Mouse (Mus musculus) stomach, postnatal 0 days (tissue): ENCODE results near the gene Slc38a5. TPM values are rescaled to one million over a fixed set of nuclear protein-coding genes. Genes with fewer than 3 reads are reported as not detected.

Source experiments
- ATAC-seq: fragments of 200-750 bp; cut with Nextera tagmentation; 2 replicates; pipeline ENCODE4 v1.8.0; 2017; ENCODE audit not compliant: low FRiP score, low TSS enrichment
- DNase-seq: peaks from one replicate; pipeline ENCODE4 v3.0.0-alpha.2; 2016; ENCODE audit warnings: low spot score
- H3K27ac ChIP-seq: fragments of 300-500 bp; sonication (generic); replicated peaks from 2 replicates; pipeline ENCODE4 v1.5.1; 2014; ENCODE audit warnings: mild to moderate bottlenecking, control low read depth
- H3K27me3 ChIP-seq: fragments of 300-500 bp; sonication (generic); 2 replicates; pipeline ENCODE4 v1.6.1; 2014; ENCODE audit warnings: low read length; ENCODE audit not compliant: control insufficient read depth, insufficient read depth
- H3K36me3 ChIP-seq: fragments of 300-500 bp; sonication (generic); 2 replicates; pipeline ENCODE4 v1.6.1; 2014; ENCODE audit warnings: low read length, mixed read lengths; ENCODE audit not compliant: control insufficient read depth, insufficient read depth
- H3K4me1 ChIP-seq: fragments of 300-500 bp; sonication (generic); replicated peaks from 2 replicates; pipeline ENCODE4 v1.6.1; 2014; ENCODE audit warnings: antibody characterized with exemption; ENCODE audit not compliant: control insufficient read depth, insufficient read depth
- H3K4me2 ChIP-seq: fragments of 300-500 bp; sonication (generic); replicated peaks from 2 replicates; pipeline ENCODE4 v1.6.1; 2014; ENCODE audit warnings: low read depth, mild to moderate bottlenecking, control low read depth, moderate library complexity
- H3K4me3 ChIP-seq: fragments of 300-500 bp; sonication (generic); 2 replicates; pipeline ENCODE4 v1.5.1; 2014; ENCODE audit warnings: low read depth, low read length, control low read depth
- H3K9ac ChIP-seq: fragments of 300-500 bp; sonication (generic); 2 replicates; pipeline ENCODE4 v1.6.1; 2014; ENCODE audit warnings: mild to moderate bottlenecking, low read length, control low read depth, mixed read lengths
- H3K9me3 ChIP-seq: fragments of 300-500 bp; sonication (generic); 2 replicates; pipeline ENCODE4 v1.6.1; 2016; ENCODE audit warnings: low read length; ENCODE audit not compliant: control insufficient read depth
- CTCF ChIP-seq: IDR thresholded peaks from 2 replicates; pipeline ENCODE4 v1.5.1; 2016; ENCODE audit warnings: antibody characterized with exemption, low read depth, mild to moderate bottlenecking, moderate library complexity
- EP300 ChIP-seq: optimal IDR thresholded peaks from 2 replicates; pipeline ENCODE3; 2016; ENCODE audit warnings: antibody characterized with exemption
- WGBS: fragments of 180-500 bp; shearing (Covaris S2); extraction: QIAGEN DNeasy Blood & Tissue Kit; methylation state at CpG from one replicate; pipeline ENCODE4 v1.1.7; 2014; 5-methylcytosine and 5-hydroxymethylcytosine counted together
- polyA plus RNA-seq: library from polyadenylated mRNA; unstranded; fragments of >200 nt; fragmentation: Nextera tagmentation; extraction: Ambion mirVana; gene quantifications from 2 replicates; pipeline ENCODE4 v1.2.1, GENCODE M21; 2015

Gene Slc38a5
- polyA plus RNA-seq, 1 experiment from 2014 or later: 5.2 TPM

DNA sequence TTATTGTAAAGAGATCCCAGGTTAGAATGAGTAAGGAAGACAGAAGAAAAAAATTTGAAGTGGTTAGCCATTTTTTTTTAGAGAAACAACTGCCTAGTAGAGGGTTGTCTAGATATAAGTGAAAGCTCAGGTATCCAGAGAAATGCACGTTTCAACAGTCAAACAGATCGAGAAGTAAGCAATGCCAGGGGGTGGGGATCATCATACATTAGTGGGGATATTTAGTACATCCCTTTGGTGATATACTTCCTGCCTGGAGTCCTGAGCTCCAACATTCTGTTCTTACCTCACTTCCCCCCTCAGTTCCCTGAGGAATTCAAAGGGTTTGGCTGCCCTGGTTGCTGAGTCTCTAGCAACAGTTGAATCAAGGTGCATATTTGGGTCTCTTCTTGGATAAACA lies 56.2 kb downstream of the Slc38a5 start, which contains the start of gene Ssxb10:
Gene Ssxb10 (plus strand): TSS at position 301 of the 400 bp plus-strand sequence.
- Histone ChIP-seq H3K27ac (no peak within 1 kb of the TSS), H3K9me3 (no peaks in the 10 kb centered on the region), H3K9ac (no peak within 1 kb of the TSS), H3K4me2 (no peak within 1 kb of the TSS), H3K36me3 (no peaks in the 10 kb centered on the region), H3K4me1 (no peaks in the 10 kb centered on the region), H3K4me3 (no peak within 1 kb of the TSS), H3K27me3 (no peaks in the 10 kb centered on the region)
- TF ChIP-seq EP300 (no peak), CTCF (no peak)
- 66% methylated on average over 2 of the region's 2 CpGs for WGBS
- DNase-seq (no peak), ATAC-seq (no peak)

Other genes with a start within 250 kb of the Slc38a5 start
- 10.8 and 12.3 TPM in 2 replicates for gene Suv39h1, start 196.4 kb upstream of the Slc38a5 start, polyA plus RNA-seq
- 0.39 and 0.42 TPM in 2 replicates for gene Was, start 180.6 kb upstream of the Slc38a5 start, polyA plus RNA-seq
- gene Wdr13, start 138.2 kb upstream of the Slc38a5 start, polyA plus RNA-seq: 15.6 and 16.7 TPM in 2 replicates
- gene Rbm3, start 125.3 kb upstream of the Slc38a5 start, polyA plus RNA-seq: 599 and 659 TPM in 2 replicates
- 6.2 and 6.9 TPM in 2 replicates for gene Tbc1d25, start 95.0 kb upstream of the Slc38a5 start, polyA plus RNA-seq
- 75.4 and 85.7 TPM in 2 replicates for gene Ebp, start 77.6 kb upstream of the Slc38a5 start, polyA plus RNA-seq
- gene Porcn, start 64.6 kb upstream of the Slc38a5 start, polyA plus RNA-seq: 12.5 and 14.3 TPM in 2 replicates
- 19.9 and 20.3 TPM in 2 replicates for gene Ftsj1, start 18.7 kb upstream of the Slc38a5 start, polyA plus RNA-seq
- not detected in 2 replicates for gene Ssxb10, start 56.3 kb downstream of the Slc38a5 start, polyA plus RNA-seq
- not detected in 2 replicates for gene Ssxb9, start 95.8 kb downstream of the Slc38a5 start, polyA plus RNA-seq
- gene Ssxb1, start 142.2 kb downstream of the Slc38a5 start, polyA plus RNA-seq: not detected in 2 replicates
- not detected in 2 replicates for gene Ssxb2, start 190.6 kb downstream of the Slc38a5 start, polyA plus RNA-seq